Mouse (Mus musculus): ENCODE data around the gene Alg3. TPM values are rescaled to one million over a fixed set of nuclear protein-coding genes. Genes with fewer than 3 reads are reported as not detected.

Alg3 gene
- 27.5 and 30.5 TPM in 2 replicates for polyA plus RNA-seq (2015; fragmentation: Nextera tagmentation; extraction: Ambion mirVana)

DNA sequence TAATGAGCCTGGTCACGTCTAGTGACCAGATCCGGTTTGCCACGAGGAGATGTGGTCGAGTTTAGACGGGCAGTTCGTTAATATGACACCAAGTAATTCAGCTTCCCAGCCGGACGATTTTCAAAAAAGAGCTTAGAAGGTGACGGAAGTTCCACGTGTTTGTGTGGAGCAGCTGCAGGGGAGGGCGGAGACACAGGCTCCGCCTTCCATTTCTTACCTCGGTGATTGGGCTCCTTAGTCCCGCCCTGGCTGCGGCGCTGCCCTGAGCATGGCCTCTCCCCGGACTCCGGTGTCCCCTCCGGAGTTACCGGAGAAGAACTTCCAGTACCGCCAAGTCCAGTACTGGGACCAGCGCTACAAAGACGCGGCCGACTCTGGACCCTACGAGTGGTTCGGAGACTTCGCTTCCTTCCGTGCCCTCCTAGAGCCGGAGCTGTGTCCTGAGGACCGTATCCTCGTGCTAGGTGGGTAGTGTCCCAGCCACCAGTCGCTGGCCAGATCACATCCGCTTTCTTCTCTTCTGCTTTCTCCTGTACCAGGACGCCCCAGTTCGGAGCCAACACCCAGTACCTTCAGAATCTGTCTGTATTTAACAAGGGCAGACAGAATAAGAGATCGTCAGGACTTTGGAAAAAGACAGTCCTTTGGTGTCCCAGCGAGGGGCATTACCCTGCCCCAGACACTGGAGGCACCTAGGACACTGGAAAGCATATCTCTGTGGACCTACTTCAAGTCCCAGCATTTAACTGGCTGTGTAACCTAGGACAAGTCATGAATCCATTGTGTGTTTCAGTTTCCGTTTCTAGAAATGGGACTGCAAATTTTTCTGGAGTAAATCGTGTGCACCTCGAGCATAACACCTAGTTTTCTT lies at the start of gene Alg3, which contains the start of the genes Eef1akmt4 and Gm49333:
TSS of gene Alg3 (minus strand) at position 379 of the 871 bp plus-strand sequence.
TSS of gene Eef1akmt4 (plus strand) at position 237 of the 871 bp plus-strand sequence.
TSS of gene Gm49333 (plus strand) at position 254 of the 871 bp plus-strand sequence.

DNA sequence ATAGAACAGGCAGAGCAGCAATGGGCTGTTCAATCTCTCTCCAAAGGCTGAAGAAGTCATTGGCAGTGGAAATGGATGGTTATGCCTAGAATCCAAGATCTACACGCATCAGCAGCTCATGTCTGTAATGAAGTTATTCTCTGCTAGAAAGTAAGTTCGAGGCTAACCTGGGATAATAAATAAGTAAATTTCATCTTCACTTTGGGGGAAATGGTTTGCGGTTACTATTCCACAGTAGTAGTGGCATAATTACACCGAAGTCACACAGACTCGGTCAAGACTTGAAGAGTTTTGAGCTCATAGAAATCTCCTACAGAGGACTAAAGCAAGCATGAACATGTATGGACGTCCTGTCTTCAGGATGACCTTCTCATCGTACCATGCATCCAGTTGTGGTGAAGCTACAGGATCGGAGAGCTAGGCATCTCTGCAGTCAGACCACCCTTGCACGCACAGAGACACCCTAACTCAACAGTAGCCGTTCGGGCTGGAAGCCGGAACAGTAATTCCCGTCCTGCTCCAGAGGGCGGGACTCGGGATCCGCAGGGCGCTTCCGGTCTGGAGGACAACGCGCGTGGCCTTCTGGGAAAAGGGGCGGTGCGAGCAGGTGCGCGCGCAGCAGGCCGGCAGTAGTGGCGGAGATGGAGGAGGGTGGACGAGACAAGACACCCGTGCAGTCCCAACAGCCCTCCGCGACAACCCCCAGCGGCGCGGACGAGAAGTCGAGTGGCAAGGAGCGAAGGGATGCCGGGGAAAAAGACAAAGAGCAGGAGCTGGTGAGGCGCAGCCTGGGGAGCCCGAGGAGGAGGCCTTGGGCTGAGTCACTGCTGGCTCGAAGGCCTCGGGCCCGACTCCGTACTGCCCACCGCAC lies 39.8 kb upstream of the Alg3 start, which contains the start of gene Psmd2:
TSS of gene Psmd2 (plus strand) at position 577 of the 871 bp plus-strand sequence.

DNA sequence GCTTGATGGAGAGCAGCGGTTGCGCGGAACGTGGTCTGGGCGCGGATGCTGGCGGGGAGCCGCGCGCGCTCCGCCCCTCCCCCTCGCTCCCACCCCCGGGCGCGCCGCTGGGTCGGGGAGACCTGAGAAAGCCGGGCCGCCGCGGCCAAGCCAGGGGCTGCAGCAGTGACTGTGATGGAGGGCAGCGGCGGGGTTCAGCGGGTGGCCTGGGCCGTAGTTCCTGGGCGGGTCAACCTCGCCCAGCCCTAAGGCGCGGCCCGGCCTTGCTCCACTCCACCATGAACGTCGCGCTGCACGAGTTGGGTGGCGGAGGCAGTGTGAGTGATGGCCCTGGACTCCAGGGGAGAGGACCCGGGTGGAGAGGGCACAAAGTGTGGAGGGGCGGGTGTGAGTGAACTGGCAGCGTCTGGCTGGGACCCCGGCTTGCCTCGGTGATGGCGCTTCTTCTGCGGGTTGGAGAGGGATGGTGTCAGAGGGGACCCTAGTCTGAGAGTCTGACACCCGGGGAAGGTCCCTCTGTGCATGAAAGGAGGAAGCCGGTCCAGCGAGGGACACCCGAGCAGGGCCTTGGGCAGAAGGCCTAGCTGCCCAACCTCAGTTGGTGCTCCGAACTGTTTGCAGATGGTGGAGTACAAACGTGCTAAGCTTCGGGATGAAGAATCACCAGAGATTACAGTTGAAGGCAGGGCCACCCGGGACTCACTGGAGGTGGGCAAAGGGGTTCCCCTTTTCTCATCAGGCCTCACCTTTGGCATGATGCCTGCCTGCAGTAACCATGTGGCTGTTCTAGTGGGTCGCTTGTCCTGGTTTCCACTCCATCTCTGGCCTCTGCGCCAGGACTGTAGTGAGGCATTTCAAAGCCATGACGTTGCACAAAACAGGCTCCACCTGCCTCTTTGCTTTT lies 18.4 kb upstream of the Alg3 start, which contains the start of gene Ece2:
TSS of gene Ece2 (plus strand) at position 98 of the 904 bp plus-strand sequence.

DNA sequence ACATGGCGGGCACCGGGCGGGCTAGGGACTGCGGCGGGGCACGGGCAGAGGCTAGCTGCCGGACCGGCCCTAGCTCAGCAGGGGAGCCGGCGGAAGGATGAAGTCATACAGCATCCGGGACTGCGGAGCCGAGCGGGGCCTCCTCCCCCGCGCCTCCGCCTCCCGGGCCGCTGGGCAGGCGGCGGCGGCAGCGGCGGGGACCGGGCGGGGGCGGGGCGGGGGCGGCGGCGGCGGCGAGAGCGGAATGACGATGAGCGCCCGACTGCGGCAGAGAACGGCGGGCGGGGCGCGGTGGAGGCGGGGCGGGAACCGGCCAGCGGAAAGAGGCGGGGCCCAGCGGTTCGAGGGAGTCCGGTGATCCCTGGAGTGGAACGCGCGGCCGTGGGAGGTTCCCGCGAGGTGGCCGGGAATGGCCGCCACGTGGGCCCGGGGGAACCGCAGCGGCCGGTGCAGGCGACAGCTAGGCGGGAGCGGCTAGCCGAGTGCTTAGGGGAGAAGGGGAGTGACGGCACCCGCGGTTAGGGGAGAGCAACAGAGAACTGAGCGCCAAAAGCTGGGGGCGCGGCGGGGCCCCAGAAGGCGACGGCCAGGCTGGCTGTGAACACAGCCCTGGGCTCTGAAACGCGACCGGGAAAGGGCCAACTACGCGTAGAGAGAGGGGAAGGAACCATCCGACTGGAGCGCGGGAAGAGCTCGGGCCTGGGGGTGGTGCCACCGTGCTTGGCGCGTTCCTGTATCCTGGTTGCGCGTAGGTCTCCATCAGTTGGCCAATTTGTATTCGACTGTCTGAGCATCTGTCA lies 9.9 kb upstream of the Alg3 start, which contains the start of gene Camk2n2:
TSS of gene Camk2n2 (minus strand) at position 97 of the 800 bp plus-strand sequence.

DNA sequence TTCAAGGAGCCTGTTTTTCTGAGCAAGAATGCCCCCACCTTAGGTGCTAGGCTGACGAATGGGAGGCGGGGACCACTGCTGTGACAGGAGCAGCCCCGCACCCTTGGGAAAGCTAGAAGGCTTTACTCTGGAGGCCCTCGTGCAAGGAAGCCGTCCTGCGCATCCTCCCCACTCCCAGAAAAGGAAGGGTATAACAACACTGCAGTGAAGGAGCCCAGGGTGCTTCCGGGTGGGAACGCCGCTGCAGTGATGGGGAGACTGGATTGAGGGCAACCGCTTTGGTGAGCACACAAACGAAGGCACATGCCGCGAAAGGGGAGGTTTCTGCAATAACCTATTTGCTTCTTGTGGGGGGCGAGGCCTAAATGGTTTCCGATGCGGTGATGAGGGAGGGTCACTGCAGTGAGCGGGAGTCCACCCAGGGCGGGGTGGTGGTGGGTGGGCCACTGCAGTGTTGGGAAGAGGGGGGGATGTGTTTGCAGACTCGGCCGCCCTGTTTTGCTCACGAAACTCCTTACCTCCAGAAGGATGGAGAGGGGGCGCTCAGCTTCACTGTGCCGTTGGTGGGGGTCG lies 22.1 kb downstream of the Alg3 start, which contains the start of gene Vwa5b2:
TSS of gene Vwa5b2 (plus strand) at position 106 of the 573 bp plus-strand sequence.

MicroRNAs within 50 kb of the gene (microRNA counts, 519-probe panel; counts per million panel counts)
- microRNA mmu-miR-1224: 2,837 counts per million, percentile 41 among the panel's probes with 10 or more counts

Small RNAs within 50 kb of the gene (microRNA-seq; reads per million reads assigned to microRNA genes)
- gene Mir1224: 5.9 reads per million, percentile 13 among the genes with 10 or more reads in this experiment

Other genes with a start within 250 kb of the Alg3 start
- gene Abcc5, start 185.3 kb downstream of the Alg3 start, polyA plus RNA-seq (2015; fragmentation: Nextera tagmentation; extraction: Ambion mirVana): 33.9 and 37.5 TPM in 2 replicates
- gene Eif2b5, start 112.9 kb downstream of the Alg3 start, polyA plus RNA-seq (2015; fragmentation: Nextera tagmentation; extraction: Ambion mirVana): 45.5 and 53.1 TPM in 2 replicates
- 16.3 and 18.4 TPM in 2 replicates for gene Dvl3, start 94.8 kb downstream of the Alg3 start, polyA plus RNA-seq (2015; fragmentation: Nextera tagmentation; extraction: Ambion mirVana)
- gene Ap2m1, start 76.3 kb downstream of the Alg3 start, polyA plus RNA-seq (2015; fragmentation: Nextera tagmentation; extraction: Ambion mirVana): 388 and 392 TPM in 2 replicates
- 27.3 and 32.1 TPM in 2 replicates for gene Abcf3, start 63.2 kb downstream of the Alg3 start, polyA plus RNA-seq (2015; fragmentation: Nextera tagmentation; extraction: Ambion mirVana)
- 1.4 and 2.5 TPM in 2 replicates for gene Vwa5b2, start 22.3 kb downstream of the Alg3 start, polyA plus RNA-seq (2015; fragmentation: Nextera tagmentation; extraction: Ambion mirVana)
- gene Eef1akmt4, start 142 bp downstream of the Alg3 start, polyA plus RNA-seq (2015; fragmentation: Nextera tagmentation; extraction: Ambion mirVana): 14.9 and 18.2 TPM in 2 replicates
- not detected in 2 replicates for gene Gm49333, start 125 bp downstream of the Alg3 start, polyA plus RNA-seq (2015; fragmentation: Nextera tagmentation; extraction: Ambion mirVana)
- gene Camk2n2, start 9.6 kb upstream of the Alg3 start, polyA plus RNA-seq (2015; fragmentation: Nextera tagmentation; extraction: Ambion mirVana): 0.48 and 0.58 TPM in 2 replicates
- gene Ece2, start 18.1 kb upstream of the Alg3 start, polyA plus RNA-seq (2015; fragmentation: Nextera tagmentation; extraction: Ambion mirVana): 0.42 and 0.94 TPM in 2 replicates
- gene Psmd2, start 39.9 kb upstream of the Alg3 start, polyA plus RNA-seq (2015; fragmentation: Nextera tagmentation; extraction: Ambion mirVana): 175 and 183 TPM in 2 replicates
- 106 and 116 TPM in 2 replicates for gene Eif4g1, start 56.6 kb upstream of the Alg3 start, polyA plus RNA-seq (2015; fragmentation: Nextera tagmentation; extraction: Ambion mirVana)
- gene Fam131a, start 81.5 kb upstream of the Alg3 start, polyA plus RNA-seq (2015; fragmentation: Nextera tagmentation; extraction: Ambion mirVana): 10.9 TPM in 2 replicates
- 52.9 and 58.7 TPM in 2 replicates for gene Polr2h, start 105.9 kb upstream of the Alg3 start, polyA plus RNA-seq (2015; fragmentation: Nextera tagmentation; extraction: Ambion mirVana)
- 1.6 TPM in 2 replicates for gene Clcn2, start 106.0 kb upstream of the Alg3 start, polyA plus RNA-seq (2015; fragmentation: Nextera tagmentation; extraction: Ambion mirVana)
- gene Chrd, start 121.4 kb upstream of the Alg3 start, polyA plus RNA-seq (2015; fragmentation: Nextera tagmentation; extraction: Ambion mirVana): 9.1 and 11.0 TPM in 2 replicates
- gene Thpo, start 122.8 kb upstream of the Alg3 start, polyA plus RNA-seq (2015; fragmentation: Nextera tagmentation; extraction: Ambion mirVana): 0.46 and 1.3 TPM in 2 replicates